Mouse (Mus musculus): Measurements from ENCODE around the gene Akap1.

The Akap1 gene

DNA sequence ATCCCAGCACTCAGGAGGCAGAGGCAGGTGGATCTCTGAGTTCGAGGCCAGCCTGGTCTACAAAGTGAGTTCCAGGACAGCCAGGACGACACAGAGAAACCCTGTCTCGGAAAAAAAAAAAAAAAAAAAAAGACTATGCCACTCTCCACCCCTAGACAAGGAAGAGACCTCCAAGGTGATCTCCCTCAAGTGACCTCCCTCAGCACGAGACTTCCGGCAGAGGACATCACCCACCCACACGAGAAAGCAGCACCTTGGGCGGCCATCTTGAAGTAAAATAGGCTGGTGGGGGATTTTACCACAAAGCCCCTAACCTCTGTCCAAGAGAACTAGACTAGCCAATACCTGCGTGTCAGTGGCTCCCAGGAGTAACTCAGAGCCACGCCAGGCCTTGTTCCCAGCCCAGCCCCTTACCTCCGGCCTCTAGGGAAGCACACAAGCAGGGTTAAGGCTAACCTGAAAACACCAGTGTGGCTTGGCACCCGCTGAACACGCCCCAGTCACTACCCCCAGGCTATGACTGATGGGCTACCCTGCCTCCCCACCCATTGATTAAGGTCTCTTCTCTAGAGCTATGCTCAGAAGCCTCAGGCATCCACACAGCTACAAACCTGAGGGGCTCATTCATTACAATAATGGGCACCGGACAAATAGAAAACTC lies 21.9 kb downstream of the Akap1 start:
- DNase-seq (ENCODE audit: low read depth, low spot score) = peak; percentile 60

DNA sequence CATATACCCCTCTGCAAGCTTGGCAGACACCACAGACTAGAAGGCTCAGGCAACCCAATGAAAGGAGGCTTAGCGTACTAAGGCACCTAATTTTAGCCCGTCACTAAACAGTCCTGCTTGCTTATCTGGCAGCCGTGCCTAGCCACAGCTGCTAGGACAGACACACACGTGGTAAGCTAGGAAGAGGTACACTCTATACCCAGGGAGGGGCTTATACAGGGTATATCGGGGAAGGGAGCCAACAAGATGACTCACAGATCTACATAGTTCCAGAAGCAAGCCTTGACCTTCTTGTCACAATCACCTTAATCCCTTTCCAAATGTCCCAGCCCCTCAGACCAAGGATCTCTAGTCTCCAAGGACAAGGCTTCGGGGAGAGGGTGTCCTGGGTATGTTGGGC lies 23.0 kb downstream of the Akap1 start:
- peak; percentile 41 for DNase-seq (ENCODE audit: low read depth, low spot score)

DNA sequence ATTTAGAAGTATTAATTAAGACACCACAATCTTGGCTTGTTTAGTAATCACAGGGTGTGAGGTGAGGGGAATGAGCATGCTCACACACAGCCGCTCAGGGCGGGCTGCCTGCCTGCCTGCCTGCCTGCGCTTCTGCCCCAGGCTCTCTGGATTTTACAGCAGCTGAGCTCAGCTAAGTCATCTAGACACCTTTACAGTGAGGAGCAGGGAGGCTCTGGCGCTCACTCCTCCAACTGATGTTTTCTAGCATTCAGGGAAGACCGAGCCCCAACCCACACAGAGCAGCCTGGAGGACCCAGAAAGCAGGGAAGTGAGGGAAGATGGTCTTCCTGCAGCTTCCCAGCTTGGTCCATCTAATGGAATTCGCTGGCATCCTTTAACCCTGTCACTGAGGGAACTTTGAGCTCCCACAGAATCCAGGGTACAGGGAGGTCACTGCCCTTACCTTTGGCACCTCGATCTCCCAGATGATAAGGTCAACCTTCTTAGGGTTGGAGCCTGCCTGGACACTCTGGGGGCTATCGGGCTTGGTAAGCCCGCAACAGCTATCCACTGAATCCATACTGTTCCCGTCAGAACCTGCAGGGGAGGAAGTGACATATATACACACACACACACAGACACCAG lies 23.5 kb downstream of the Akap1 start:
- DNase-seq (ENCODE audit: low read depth, low spot score) = no peak

DNA sequence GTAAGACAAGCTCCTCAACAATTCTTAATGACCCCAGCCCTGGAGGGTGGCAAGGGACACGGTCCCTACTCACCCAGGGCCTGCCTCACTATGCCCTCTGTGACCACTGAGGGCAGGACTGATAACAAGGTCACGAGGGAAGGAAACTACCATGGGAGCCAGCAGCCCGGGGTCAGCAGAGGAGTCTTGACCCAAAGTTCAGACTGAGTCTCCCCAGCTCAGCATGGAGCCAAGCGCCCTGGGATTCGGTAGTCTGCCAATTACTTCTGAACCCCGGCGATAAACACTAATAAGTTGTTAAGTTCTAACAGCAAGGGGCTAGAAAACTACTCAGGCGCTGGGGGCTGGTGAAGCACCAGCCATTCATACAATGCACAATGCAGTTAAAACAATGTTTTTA lies 24.1 kb downstream of the Akap1 start:
- DNase-seq (ENCODE audit: low read depth, low spot score) = no peak

DNA sequence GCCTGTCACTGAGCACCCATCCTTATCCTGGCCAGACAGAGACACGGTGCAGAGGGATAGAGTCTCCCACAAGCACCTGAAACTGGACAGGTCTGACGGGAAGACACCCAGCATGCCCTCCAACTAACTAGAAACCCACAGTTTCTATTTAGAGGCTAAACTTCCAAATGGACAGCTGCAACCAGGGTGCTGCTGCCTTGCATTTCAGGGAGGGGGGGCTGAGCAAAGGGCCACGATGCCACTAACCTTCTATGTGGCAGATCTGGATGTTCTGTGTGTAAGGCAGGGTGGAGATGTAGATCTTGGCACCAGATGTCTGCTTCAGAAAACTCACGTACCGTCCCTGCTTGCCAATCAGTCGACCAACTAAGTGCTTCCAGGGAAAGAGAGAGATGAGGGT lies 25.0 kb downstream of the Akap1 start:
- no peak for DNase-seq (ENCODE audit: low read depth, low spot score)

- DNase-seq (ENCODE audit: low read depth, low spot score) = no peak
Measured at GRCm38 (mm10) chr11:88838630-88839029, 25.8 kb downstream of the Akap1 start.

GRCm38 (mm10) chr11:88834606-88835005 lies 29.8 kb downstream of the Akap1 start:
- DNase-seq (ENCODE audit: low read depth, low spot score) = no peak

DNA sequence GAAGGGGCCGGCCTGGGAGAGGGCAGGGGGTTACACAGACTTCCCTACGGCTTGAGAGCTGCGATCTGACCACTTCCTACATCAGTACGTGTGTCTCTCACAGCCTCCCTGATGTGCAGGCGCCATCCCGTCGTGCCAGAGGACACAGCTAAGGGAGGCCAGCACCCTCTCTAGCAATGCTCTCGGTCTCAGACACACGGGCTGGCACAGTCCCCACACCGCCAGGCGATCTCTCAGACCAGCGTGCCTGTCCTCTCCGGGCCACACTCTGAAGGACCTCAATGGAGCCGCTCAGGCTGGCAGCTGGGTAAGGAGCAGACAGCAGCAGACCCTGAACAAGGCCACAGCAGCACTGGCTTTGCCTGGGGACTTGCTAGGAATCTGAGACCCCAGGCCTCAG lies 30.3 kb downstream of the Akap1 start:
- DNase-seq (ENCODE audit: low read depth, low spot score) = no peak

GRCm38 (mm10) chr11:88833099-88833498 lies 31.3 kb downstream of the Akap1 start:
- DNase-seq (ENCODE audit: low read depth, low spot score) = no peak

DNA sequence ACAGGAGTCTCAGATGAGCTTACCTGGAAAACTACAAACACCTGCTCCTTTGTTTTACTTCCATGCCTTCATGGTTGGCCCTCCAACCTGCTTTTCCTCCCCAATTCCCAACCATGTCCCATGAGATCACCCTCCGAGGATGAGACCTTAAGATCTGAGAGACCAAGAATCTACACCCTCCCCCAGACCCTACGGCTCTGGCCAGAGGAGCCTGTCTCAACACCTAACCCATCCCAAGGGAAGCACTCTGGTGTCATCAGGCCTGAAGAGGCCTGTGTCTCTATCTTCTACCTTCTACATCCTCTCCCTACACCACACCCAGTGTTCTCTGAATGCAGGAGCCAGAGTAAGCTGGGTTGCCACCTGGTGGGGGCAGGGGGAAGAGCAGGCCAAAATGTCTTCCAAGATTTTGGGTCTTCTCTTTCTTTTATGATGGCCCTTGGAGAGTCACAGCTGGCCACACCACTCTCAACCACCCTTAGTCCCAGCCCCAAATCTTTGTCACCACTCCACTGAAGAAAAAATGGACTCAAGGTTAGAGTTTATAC lies 34.1 kb downstream of the Akap1 start:
- peak; percentile 78 for DNase-seq (ENCODE audit: low read depth, low spot score)

- peak; percentile 54 for DNase-seq (ENCODE audit: low read depth, low spot score)
Measured at GRCm38 (mm10) chr11:88828528-88828927, 35.9 kb downstream of the Akap1 start.

- no peak for DNase-seq (ENCODE audit: low read depth, low spot score)
Measured at GRCm38 (mm10) chr11:88825909-88826308, 38.5 kb downstream of the Akap1 start.

DNA sequence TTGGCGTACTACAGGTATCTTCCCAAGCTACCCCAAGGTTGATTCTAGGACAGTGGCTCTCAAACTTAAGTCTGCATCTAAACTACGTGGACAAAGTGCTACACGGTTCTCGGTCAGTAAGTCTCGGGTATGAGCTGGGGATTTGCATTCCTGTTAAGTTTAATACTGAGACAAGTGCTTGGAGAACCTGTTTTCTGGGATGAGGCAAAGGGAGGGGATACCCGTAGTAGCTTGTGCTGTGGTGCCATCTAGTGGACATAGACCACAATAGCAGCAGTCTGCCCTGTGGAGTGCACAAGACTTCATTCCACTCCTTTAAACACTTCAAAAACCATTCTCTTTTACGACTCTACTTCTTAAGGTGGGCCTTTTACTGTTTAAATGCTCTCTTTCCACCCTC lies 41.4 kb downstream of the Akap1 start:
- peak; percentile 88 for DNase-seq (ENCODE audit: low read depth, low spot score)

- no peak for DNase-seq (ENCODE audit: low read depth, low spot score)
Measured at GRCm38 (mm10) chr11:88822526-88822925, 41.9 kb downstream of the Akap1 start.

DNA sequence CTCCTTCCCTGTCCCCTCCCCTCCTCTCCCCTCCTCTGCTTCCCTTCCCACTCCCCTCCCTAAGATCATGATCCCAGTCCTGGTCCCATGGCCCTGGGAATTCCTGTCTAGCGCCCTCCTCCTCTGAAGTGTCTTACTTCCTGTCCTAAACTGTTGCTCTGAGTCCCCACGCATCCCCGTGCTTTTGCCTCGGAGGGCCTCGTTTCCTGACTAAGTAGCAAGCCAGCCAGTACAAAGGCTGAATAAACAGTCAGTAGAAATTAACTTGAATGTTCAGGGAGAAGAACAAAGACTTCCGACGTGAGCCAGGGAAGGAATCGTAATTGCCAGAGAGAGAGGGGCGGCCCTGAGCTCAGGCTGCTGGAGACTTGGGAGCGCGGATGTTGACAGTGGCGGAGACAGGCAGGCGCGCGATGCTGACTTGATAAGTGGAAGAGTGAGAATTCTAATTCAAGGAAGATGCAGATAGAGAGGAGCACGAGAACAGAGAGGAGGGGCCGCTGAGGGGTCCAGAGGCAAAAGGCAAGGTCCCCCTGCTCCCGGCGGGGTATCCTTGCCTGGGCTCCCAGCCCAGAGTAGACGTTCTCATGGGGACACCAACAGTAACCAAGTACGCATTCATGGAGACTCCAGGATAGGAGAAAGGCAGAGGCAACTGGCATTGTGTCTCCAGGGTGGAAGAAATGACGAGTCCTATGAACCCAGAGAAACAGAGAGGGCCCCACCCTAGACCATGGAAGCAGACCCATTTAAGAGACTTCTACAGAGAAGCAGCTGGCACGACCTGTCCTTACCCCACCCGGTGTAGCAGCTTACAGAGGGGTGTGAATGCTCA lies 43.4 kb downstream of the Akap1 start:
- peak; percentile 71 for DNase-seq (ENCODE audit: low read depth, low spot score)

DNA sequence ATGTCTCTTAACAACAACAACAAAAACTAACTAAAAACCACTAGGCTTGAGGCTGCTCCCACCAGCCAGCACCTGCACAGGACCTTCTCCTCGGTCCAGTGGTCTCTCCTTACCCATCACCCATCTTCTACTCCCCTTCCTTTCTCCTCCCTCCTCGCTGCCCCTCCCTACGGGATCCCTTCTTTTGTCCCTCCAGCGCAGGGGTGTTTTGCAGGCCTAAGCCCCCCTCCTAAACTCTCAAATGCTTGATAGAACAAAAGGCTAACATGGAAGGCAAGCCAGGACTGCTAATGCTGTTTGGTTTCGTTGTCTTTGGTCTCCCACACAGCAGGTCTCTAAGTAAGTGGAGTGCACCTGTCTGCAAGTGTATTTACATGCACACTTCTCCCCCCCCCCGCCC lies 44.1 kb downstream of the Akap1 start:
- peak; percentile 63 for DNase-seq (ENCODE audit: low read depth, low spot score)

GRCm38 (mm10) chr11:88817061-88817460 lies 47.3 kb downstream of the Akap1 start:
- peak; percentile 83 for DNase-seq (ENCODE audit: low read depth, low spot score)

GRCm38 (mm10) chr11:88803231-88804010 lies 61.0 kb downstream of the Akap1 start:
- peak; percentile 72 for DNase-seq (ENCODE audit: low read depth, low spot score)

- DNase-seq (ENCODE audit: low read depth, low spot score) = peak; percentile 41
Measured at GRCm38 (mm10) chr11:88796207-88796606, 68.2 kb downstream of the Akap1 start.

DNA sequence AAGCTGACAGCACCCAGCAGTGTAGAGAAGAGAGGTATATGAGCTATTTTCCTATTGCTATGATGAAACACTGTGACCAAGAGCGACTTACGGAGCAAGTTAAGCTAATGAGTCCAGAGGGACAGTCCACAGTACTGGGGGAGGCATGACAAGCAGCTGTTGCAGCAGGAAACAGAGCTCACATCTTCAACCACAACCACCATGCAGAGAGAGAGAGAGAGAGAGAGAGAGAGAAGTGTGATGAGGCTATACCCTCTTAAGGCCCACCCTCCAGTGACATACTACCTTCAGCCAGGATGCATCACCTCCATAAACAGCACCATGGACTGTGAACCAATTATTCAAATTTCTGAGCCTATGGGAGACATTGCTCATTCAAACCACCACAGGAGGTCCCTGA lies 74.5 kb downstream of the Akap1 start:
- no peak for DNase-seq (ENCODE audit: low read depth, low spot score)

DNA sequence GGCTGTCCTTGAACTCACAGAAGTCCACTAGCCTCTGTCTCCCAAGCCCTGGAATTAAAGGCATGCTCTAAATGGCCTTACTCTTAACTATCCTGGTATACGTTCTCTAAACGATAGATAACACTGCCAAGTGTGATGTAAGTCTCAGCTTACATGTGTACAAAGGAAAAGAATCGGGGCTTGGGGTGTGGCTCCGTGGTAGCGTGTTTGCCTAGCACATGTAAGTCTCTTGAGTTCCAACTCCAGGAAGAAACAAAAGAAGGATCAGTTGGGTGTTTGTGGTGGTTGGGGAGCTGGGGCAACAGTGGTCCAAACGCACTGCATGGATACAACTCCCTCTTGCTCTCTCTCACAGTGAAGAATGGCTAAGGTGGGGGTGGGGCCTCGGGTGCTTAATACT lies 77.6 kb downstream of the Akap1 start:
- DNase-seq (ENCODE audit: low read depth, low spot score) = no peak

DNA sequence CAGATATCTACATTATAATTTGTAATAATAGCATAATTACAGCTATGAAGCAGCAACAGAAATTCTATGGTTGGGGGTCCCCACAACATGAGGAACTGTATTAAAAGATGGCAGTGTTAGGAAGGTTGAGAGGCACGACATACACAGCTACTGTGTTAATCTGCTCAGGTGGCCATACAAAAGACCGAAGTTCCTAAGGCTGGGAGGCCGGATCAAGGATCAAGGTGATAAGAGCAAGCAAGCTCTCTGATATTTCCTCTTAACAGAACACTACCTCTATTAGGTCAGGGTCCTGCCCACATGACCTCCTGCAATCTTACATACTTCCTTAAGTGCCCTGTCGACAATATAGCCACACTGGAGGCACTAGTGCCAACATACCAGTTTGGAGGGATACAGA lies 80.9 kb downstream of the Akap1 start:
- DNase-seq (ENCODE audit: low read depth, low spot score) = no peak
